Mouse (Mus musculus) adrenal gland, postnatal 14 days (tissue): ENCODE data around the gene Rtp1. TPM values are rescaled to one million over a fixed set of nuclear protein-coding genes. Genes with fewer than 3 reads are reported as not detected.
A peak's percentile ranks its signal among the peaks of the same experiment; 100 is the strongest.

Experiments used
- DNase-seq: peaks from one replicate; pipeline ENCODE4 v3.0.0; 2021; ENCODE audit warnings: mixed read lengths
- total RNA-seq: library from RNA; stranded (reverse); gene quantifications from 2 replicates; pipeline ENCODE4 v1.2.3, GENCODE M21; 2021

Gene Rtp1
- total RNA-seq, 1 experiment from 2014 or later: not detected

GRCm38 (mm10) chr16:23456534-23456933, 27.6 kb downstream of the Rtp1 start:
- peak; percentile 63 for DNase-seq

GRCm38 (mm10) chr16:23457338-23457737, 28.4 kb downstream of the Rtp1 start:
- DNase-seq: no peak

GRCm38 (mm10) chr16:23458906-23459588, 30.1 kb downstream of the Rtp1 start:
- DNase-seq: no peak

GRCm38 (mm10) chr16:23463671-23464347, 34.9 kb downstream of the Rtp1 start:
- no peak for DNase-seq

GRCm38 (mm10) chr16:23471551-23471950, 42.6 kb downstream of the Rtp1 start:
- DNase-seq: peak; percentile 57

GRCm38 (mm10) chr16:23472046-23472445, 43.1 kb downstream of the Rtp1 start:
- DNase-seq: peak; percentile 15

- no peak for DNase-seq
These were observed 46.7 kb downstream of the Rtp1 start for GRCm38 (mm10) chr16:23475651-23476050.

- no peak for DNase-seq
These were observed 47.7 kb downstream of the Rtp1 start for GRCm38 (mm10) chr16:23476598-23476997.

GRCm38 (mm10) chr16:23479872-23480603, 51.1 kb downstream of the Rtp1 start:
- DNase-seq: no peak

GRCm38 (mm10) chr16:23482218-23482617, 53.3 kb downstream of the Rtp1 start:
- no peak for DNase-seq

GRCm38 (mm10) chr16:23482846-23483245, 53.9 kb downstream of the Rtp1 start:
- no peak for DNase-seq

GRCm38 (mm10) chr16:23483292-23483691, 54.4 kb downstream of the Rtp1 start:
- no peak for DNase-seq

Other genes starting within 250 kb of the Rtp1 start
- gene St6gal1, start 204.4 kb upstream of the Rtp1 start, total RNA-seq: 42.8 and 43.6 TPM in 2 replicates
- gene Rtp4, start 91.2 kb downstream of the Rtp1 start, total RNA-seq: 6.3 and 9.2 TPM in 2 replicates
- 69.6 and 71.5 TPM in 2 replicates for gene Masp1, start 91.7 kb downstream of the Rtp1 start, total RNA-seq